Comparison of ENCODE assay signal across 20 mouse cellular contexts in genomic region chr15:94443025-94443424, GRCm38 (mm10). TPM values are rescaled to one million over a fixed set of nuclear protein-coding genes. Genes with fewer than 3 reads are reported as not detected.
DNase-seq lines count a peak whose midpoint lies in the region; ATAC-seq and TF ChIP-seq lines count a peak whose summit lies in the region.
"Had no signal": no experiment of that assay in that cellular context is flagged by ENCODE, and none has a peak within 500 bp of the region (broad histone marks: within the 10 kb centered on the region; RNA-seq: fewer than 3 reads in every experiment).

No protein-coding gene starts in this region.

- H3K27me3 ChIP-seq in embryonic facial prominence, embryonic 12.5 days: no peaks in the 10 kb centered on the region
- no peaks in the 10 kb centered on the region for H3K27me3 ChIP-seq in embryonic facial prominence, embryonic 10.5 days (replicated peaks; ENCODE audit: low read depth, poor library complexity, severe bottlenecking)
- no peaks in the 10 kb centered on the region for H3K27me3 ChIP-seq in kidney, embryonic 15.5 days
- no peaks in the 10 kb centered on the region for H3K27me3 ChIP-seq in embryonic facial prominence, embryonic 13.5 days
- H3K27me3 ChIP-seq in forebrain, postnatal 0 days (ENCODE audit: insufficient read depth, low read length): no peaks in the 10 kb centered on the region
- no peaks in the 10 kb centered on the region for H3K27me3 ChIP-seq in heart, adult 2 months (ENCODE audit: control insufficient read depth, insufficient read depth, low read length)
- H3K27me3 ChIP-seq: stomach, embryonic 15.5 days had no signal

- no peak for DNase-seq in embryonic facial prominence, embryonic 10.5 days (ENCODE audit: low spot score)
- DNase-seq in kidney, adult 9 months: no peak
- DNase-seq in forebrain, postnatal 0 days: no peak
- no peak for DNase-seq in left cerebral cortex, postnatal 25 days (ENCODE audit: low spot score in 2 of 2)
- DNase-seq in heart, adult 2 months: no peak
- DNase-seq: adrenal gland, adult 2 months; cerebellum, postnatal 25 days; gastrocnemius, postnatal 14 days; lung, adult 18-20 months; thymus, postnatal 14 days had no signal

- 50% methylated on average over 2 of the region's 2 CpGs for WGBS in embryonic facial prominence, embryonic 12.5 days
- 49% methylated on average over 2 of the region's 2 CpGs for WGBS in embryonic facial prominence, embryonic 10.5 days
- WGBS in kidney, embryonic 15.5 days: 50% methylated on average over 2 of the region's 2 CpGs
- 44% methylated on average over 2 of the region's 2 CpGs for WGBS in embryonic facial prominence, embryonic 13.5 days
- 18% methylated on average over 2 of the region's 2 CpGs for WGBS in forebrain, postnatal 0 days
- whole genome bisulfite sequencing in heart, adult 2 months: 43% methylated on average over 2 of the region's 2 CpGs

- H3K4me1 ChIP-seq in embryonic facial prominence, embryonic 12.5 days: peaks cover 27% of the 10 kb centered on the region
- peaks cover 38% of the 10 kb centered on the region for H3K4me1 ChIP-seq in embryonic facial prominence, embryonic 10.5 days
- H3K4me1 ChIP-seq in kidney, embryonic 15.5 days: peaks cover 20% of the 10 kb centered on the region
- peaks cover 33% of the 10 kb centered on the region for H3K4me1 ChIP-seq in embryonic facial prominence, embryonic 13.5 days
- 0 out of 2 replicates have a peak, but pooled peaks cover 3% of the 10 kb centered on the region for H3K4me1 ChIP-seq in forebrain, postnatal 0 days (ENCODE audit: insufficient read depth)
- no peaks in the 10 kb centered on the region; the same call in 1 of the 2 replicates for H3K4me1 ChIP-seq in heart, adult 2 months (ENCODE audit: control insufficient read depth, insufficient read depth, low read length)

- no peaks in the 10 kb centered on the region for H3K36me3 ChIP-seq in embryonic facial prominence, embryonic 12.5 days
- no peaks in the 10 kb centered on the region for H3K36me3 ChIP-seq in embryonic facial prominence, embryonic 10.5 days (replicated peaks)
- H3K36me3 ChIP-seq in kidney, embryonic 15.5 days: no peaks in the 10 kb centered on the region
- H3K36me3 ChIP-seq in embryonic facial prominence, embryonic 13.5 days: no peaks in the 10 kb centered on the region
- H3K36me3 ChIP-seq in forebrain, postnatal 0 days (ENCODE audit: insufficient read depth): no peaks in the 10 kb centered on the region
- H3K36me3 ChIP-seq in heart, adult 2 months (ENCODE audit: control insufficient read depth, insufficient read depth, low read length): no peaks in the 10 kb centered on the region
- H3K36me3 ChIP-seq: G1E; hindbrain, embryonic 10.5 days; stomach, embryonic 15.5 days had no signal

- H3K79me2 ChIP-seq in heart, adult 2 months (replicated peaks; ENCODE audit: control insufficient read depth, insufficient read depth, low read length): no peaks in the 10 kb centered on the region

- no peak overlapping the region for H3K9ac ChIP-seq in embryonic facial prominence, embryonic 12.5 days
- H3K9ac ChIP-seq in kidney, embryonic 15.5 days: no peak overlapping the region
- H3K9ac ChIP-seq in embryonic facial prominence, embryonic 13.5 days: no peak overlapping the region
- no peak overlapping the region for H3K9ac ChIP-seq in forebrain, postnatal 0 days
- no peak overlapping the region for H3K9ac ChIP-seq in heart, adult 2 months (ENCODE audit: low read depth, low read length)
- H3K9ac ChIP-seq: stomach, embryonic 15.5 days had no signal

- ATAC-seq in embryonic facial prominence, embryonic 12.5 days (ENCODE audit: insufficient number of reproducible peaks, insufficient read depth, low FRiP score, low TSS enrichment): no peak
- ATAC-seq in kidney, embryonic 15.5 days (replicated peaks; ENCODE audit: low FRiP score): no peak
- ATAC-seq in embryonic facial prominence, embryonic 13.5 days (ENCODE audit: insufficient number of reproducible peaks, insufficient read depth, low FRiP score, low TSS enrichment, low read depth): no peak
- peak; percentile 27; the same call in 1 of the 2 replicates for ATAC-seq in forebrain, postnatal 0 days
- ATAC-seq: CD4-positive, CD25-positive, alpha-beta regulatory T cell, adult 4 months; inflammation-experienced regulatory T-cells, adult 6 months had no signal

- intact Hi-C loops in left cerebral cortex, postnatal 25 days (cut with DNase I): no loop called here
- intact Hi-C loops in heart, adult 2 months (cut with DNase I): no loop called here

- no peak overlapping the region for H3K4me3 ChIP-seq in embryonic facial prominence, embryonic 12.5 days
- no peak overlapping the region for H3K4me3 ChIP-seq in embryonic facial prominence, embryonic 10.5 days
- H3K4me3 ChIP-seq in kidney, embryonic 15.5 days (replicated peaks): no peak overlapping the region
- H3K4me3 ChIP-seq in embryonic facial prominence, embryonic 13.5 days: no peak overlapping the region
- H3K4me3 ChIP-seq in forebrain, postnatal 0 days (ENCODE audit: low read depth, low read length): no peak overlapping the region
- H3K4me3 ChIP-seq in heart, adult 2 months: no peak overlapping the region
- H3K4me3 ChIP-seq: hindbrain, embryonic 10.5 days; stomach, embryonic 15.5 days had no signal

- peak overlapping the region; percentile 67; the same call in 1 of the 2 replicates for H3K27ac ChIP-seq in embryonic facial prominence, embryonic 12.5 days
- no peak overlapping the region for H3K27ac ChIP-seq in embryonic facial prominence, embryonic 10.5 days (replicated peaks)
- H3K27ac ChIP-seq in kidney, embryonic 15.5 days: 0 out of 2 replicates have a peak overlapping the region, but pooled peaks have one; percentile 89
- peak overlapping the region; percentile 84 for H3K27ac ChIP-seq in embryonic facial prominence, embryonic 13.5 days
- no peak overlapping the region for H3K27ac ChIP-seq in forebrain, postnatal 0 days (ENCODE audit: low read depth, low read length)
- H3K27ac ChIP-seq in heart, adult 2 months: no peak overlapping the region

- no peak for TF ChIP-seq CTCF in forebrain, postnatal 0 days (IDR thresholded peaks at IDR 0.05; ENCODE audit: low read depth)
- TF ChIP-seq CTCF in heart, adult 2 months (IDR thresholded peaks at IDR 0.05): no peak

- H3K9me3 ChIP-seq in embryonic facial prominence, embryonic 12.5 days: no peaks in the 10 kb centered on the region
- no peaks in the 10 kb centered on the region for H3K9me3 ChIP-seq in embryonic facial prominence, embryonic 10.5 days
- no peaks in the 10 kb centered on the region for H3K9me3 ChIP-seq in kidney, embryonic 15.5 days (replicated peaks)
- H3K9me3 ChIP-seq in embryonic facial prominence, embryonic 13.5 days: no peaks in the 10 kb centered on the region
- no peaks in the 10 kb centered on the region for H3K9me3 ChIP-seq in forebrain, postnatal 0 days (ENCODE audit: low read length)
- H3K9me3 ChIP-seq: hindbrain, embryonic 10.5 days; stomach, embryonic 15.5 days had no signal

- no peak for TF ChIP-seq EP300 in heart, adult 2 months (IDR thresholded peaks at IDR 0.05; ENCODE audit: insufficient read depth, low read depth, low read length)

- no peak overlapping the region for H3K4me2 ChIP-seq in embryonic facial prominence, embryonic 12.5 days (replicated peaks)
- H3K4me2 ChIP-seq in kidney, embryonic 15.5 days: no peak overlapping the region
- no peak overlapping the region for H3K4me2 ChIP-seq in embryonic facial prominence, embryonic 13.5 days
- H3K4me2 ChIP-seq in forebrain, postnatal 0 days (ENCODE audit: low read depth): no peak overlapping the region
- H3K4me2 ChIP-seq: stomach, embryonic 15.5 days had no signal

- TF ChIP-seq POLR2A in heart, adult 2 months (IDR thresholded peaks at IDR 0.05; ENCODE audit: insufficient read depth, low read depth, low read length): no peak

RNA-seq across cellular contexts. Expression of gene Adamts20, which starts 22.2 kb away (rescaled TPM):
- polyA plus RNA-seq in embryonic facial prominence, embryonic 12.5 days (2016; fragmentation: Nextera tagmentation; extraction: Ambion mirVana): 11.7 and 12.7 TPM in 2 replicates
- polyA plus RNA-seq in embryonic facial prominence, embryonic 10.5 days (2016; fragmentation: Nextera tagmentation; extraction: Ambion mirVana): 2.9 and 3.1 TPM in 2 replicates
- polyA plus RNA-seq in kidney, embryonic 15.5 days (2015; fragmentation: Nextera tagmentation; extraction: Ambion mirVana): 2.1 and 3.6 TPM in 2 replicates
- polyA plus RNA-seq in embryonic facial prominence, embryonic 13.5 days (2015; fragmentation: Nextera tagmentation; extraction: Ambion mirVana): 10.9 and 13.8 TPM in 2 replicates
- 5.6 and 7.2 TPM in 2 replicates for total RNA-seq in forebrain, postnatal 0 days (2014; rRNA removed)
- 2.2 and 2.3 TPM in 2 replicates for polyA plus RNA-seq in forebrain, postnatal 0 days (2015; fragmentation: Nextera tagmentation; extraction: Ambion mirVana)
- 1 to 10 TPM; 7.8 to 9.9 TPM for total RNA-seq in left cerebral cortex, postnatal 25 days (2021)
- under 1 TPM; 0.08 to 0.09 TPM for total RNA-seq in heart, adult 2 months (2021)
- 0.16 and 0.29 TPM in 2 replicates for polyA plus RNA-seq in heart, adult 2 months (2012; rRNA removed)
- total RNA-seq: liver, adult 2 months had no signal
- polyA plus RNA-seq: CD4-positive, CD25-positive, alpha-beta regulatory T cell, adult 4 months; G1E; inflammation-experienced regulatory T-cells, adult 6 months; liver, adult 2 months; small intestine, adult 2 months had no signal

Comparison
In these comparisons a context has a peak if more than half of its experiments do, and no peak if none do; other contexts are left out.
1. H3K27ac ChIP-seq: peak in embryonic facial prominence, embryonic 12.5 days (single experiment), kidney, embryonic 15.5 days (single experiment) and embryonic facial prominence, embryonic 13.5 days (single experiment); none in embryonic facial prominence, embryonic 10.5 days (single experiment), forebrain, postnatal 0 days (single experiment) and heart, adult 2 months (single experiment).